Mouse (Mus musculus) heart, adult 9 months (tissue): Measurements from ENCODE around the gene Plekhm1.

ENCODE experiments used
- DNase-seq, 2 experiments: peaks; one replicate each; pipeline ENCODE4 v3.0.0; 2022; ENCODE audit warnings: low spot score in 2 of 2

The Plekhm1 gene

GRCm38 (mm10) chr11:103360661-103361081 is 51.8 kb downstream of the Plekhm1 start:
- DNase-seq, result no peak

DNA sequence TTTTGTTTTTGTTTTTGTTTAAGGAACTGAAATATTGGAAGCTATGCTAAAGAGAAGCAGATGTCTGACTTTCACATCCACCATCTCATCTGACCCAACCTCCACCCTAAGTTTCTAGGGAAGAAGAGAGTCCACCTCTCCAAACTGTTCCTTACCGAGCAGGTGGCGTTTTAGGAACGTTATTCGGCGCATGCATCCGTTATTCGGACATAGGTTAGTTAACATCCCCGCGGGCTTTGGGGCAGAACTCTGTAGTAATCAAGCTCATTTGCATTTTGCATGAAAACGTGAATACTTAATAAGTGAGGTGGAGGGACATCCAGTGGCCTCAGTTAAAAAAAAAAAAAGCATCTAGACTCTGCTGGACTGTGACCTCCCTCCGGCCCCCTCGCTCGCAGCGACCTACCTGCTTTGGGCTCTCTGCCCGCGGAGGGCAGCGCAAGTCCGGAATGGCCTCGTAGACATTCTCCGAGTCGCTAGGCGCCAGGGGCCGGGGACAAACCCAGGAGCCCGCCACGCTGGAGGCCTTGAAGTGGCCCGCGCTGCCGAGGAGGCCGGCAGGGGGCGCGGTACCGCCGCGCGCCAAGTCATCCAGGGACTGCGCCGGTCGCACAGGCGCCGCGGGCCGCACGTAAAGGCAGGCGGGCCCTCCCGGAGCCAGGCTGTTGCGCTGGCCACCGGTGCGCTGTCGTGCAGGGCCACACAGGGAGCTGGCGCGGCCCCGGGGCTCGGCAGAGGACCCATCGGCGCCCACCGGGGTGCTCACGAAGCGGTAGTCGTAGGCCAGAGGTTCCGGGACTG is 52.4 kb downstream of the Plekhm1 start:
- peak; percentile 79 to 85 for DNase-seq

GRCm38 (mm10) chr11:103359122-103359521 is 53.4 kb downstream of the Plekhm1 start:
- DNase-seq, result peak; percentile 59 to 67

DNA sequence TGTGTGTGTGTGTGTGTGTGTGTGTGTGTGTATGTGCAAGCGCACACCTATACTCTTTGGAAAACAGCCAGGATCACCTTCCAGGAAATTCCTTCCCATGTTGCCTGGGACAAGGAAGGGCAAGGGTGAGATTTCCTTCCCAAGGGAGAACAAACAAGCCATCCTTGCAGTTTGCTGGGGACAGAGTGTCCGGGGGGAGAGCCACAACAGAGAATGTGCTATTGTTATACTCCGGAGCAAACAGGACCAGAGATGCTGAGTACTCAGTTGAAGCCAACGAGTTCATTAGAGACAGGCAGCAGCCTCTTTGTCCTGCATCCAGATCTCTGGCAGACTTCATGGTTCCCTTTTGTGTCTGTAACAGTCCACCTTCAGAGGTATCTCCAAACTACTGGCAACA is 54.2 kb downstream of the Plekhm1 start:
- peak; percentile 41 to 67 for DNase-seq

DNA sequence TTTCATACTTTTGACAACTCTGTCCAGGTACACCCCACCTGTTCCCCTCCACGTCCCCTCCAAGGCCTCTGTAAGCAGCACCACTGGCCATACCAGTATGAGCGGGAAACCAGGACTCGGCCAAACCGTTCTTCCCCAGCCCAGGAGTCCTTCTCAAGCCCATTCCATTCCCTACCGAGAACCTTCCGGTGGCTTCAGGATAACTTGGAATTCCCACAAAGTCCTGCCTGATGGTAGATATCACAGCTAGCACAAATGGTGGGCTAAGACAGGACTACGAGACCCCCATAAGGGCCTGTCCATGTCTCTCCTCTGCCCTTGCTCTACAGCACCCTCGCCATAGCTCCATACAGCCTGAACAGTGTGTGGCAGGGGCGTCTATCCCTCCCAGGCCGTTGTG is 54.8 kb downstream of the Plekhm1 start:
- DNase-seq, result no peak

GRCm38 (mm10) chr11:103356938-103357670 is 55.4 kb downstream of the Plekhm1 start:
- DNase-seq, result no peak

- DNase-seq, result no peak
Observed at GRCm38 (mm10) chr11:103356032-103356571, 56.4 kb downstream of the Plekhm1 start.

DNA sequence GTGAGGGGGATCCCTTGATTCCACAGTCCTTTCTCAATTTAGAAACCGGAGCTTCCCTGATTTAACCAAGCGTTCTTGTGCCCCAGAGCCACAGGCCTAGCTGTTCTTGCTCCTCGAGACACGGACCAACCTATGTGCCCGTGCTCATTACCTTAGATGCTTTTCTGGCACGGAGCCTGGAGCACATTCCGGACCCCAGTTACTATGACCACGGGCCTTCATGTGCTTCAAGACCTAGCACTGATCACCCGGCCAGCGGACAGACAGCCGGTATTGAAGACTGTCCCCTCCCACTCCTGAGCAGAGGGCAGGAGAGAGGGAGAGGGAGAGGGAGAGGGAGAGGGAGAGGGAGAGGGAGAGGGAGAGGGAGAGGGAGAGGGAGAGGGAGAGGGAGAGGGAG is 57.2 kb downstream of the Plekhm1 start:
- DNase-seq, result no peak

GRCm38 (mm10) chr11:103354033-103354432 is 58.5 kb downstream of the Plekhm1 start:
- DNase-seq, result no peak

GRCm38 (mm10) chr11:103352239-103352814 is 60.2 kb downstream of the Plekhm1 start:
- DNase-seq, result no peak

- no peak for DNase-seq
Observed at GRCm38 (mm10) chr11:103350711-103351315, 61.7 kb downstream of the Plekhm1 start.

DNA sequence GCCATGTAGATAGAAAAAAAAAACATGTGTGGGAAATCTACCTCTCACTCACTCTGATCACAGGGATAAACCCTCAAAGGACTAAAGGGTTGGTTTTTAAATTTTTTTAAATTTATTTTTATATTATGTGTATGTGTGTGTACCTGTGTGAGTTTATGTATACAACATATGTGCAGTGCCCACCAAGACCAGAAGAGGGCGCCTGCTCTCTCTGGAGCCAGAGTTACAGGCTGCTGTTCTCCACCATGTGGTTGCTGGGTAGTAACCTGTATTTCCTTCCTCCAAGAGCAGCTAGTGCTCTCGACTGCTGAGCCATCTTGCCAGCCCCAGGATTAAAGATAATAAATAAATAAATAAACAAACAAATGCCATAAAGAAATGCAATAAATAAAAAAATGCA is 62.8 kb downstream of the Plekhm1 start:
- DNase-seq, result no peak

GRCm38 (mm10) chr11:103346657-103347056 is 65.8 kb downstream of the Plekhm1 start:
- peak; percentile 63 to 75 for DNase-seq

- no peak for DNase-seq
Observed at GRCm38 (mm10) chr11:103346236-103346635, 66.3 kb downstream of the Plekhm1 start.

DNA sequence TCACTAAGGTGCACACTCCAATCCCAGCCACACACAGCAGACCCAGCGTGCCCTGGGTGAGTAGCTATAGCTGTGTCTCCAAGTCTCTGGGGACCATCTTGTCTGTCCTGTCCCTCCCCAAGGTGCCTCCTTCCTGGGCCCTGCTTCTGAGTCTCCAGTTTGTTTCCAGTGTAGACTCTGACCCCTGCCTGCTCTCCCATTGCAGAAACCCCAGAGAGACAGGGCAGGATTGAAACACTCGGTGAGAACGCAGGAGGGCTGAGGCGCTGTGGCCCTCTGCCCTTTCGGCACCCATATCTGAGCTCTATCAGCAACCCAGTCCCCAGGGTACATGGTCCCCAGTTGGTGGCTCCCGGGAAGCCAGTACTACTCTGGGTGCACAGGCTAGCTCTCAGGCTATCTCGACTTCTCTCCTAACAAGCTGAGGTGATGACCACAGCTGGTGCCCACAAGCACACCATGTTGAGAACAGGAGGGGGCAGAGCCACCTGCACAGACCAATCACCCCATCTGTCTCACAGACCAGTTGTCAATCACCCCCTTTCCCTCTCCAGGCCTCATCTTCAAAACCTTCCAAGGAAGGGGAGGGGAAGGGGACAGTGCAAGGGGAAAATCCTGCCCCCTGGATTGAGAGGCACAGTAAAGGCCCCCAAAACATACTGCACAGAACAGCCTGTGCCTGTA is 66.9 kb downstream of the Plekhm1 start:
- no peak for DNase-seq

DNA sequence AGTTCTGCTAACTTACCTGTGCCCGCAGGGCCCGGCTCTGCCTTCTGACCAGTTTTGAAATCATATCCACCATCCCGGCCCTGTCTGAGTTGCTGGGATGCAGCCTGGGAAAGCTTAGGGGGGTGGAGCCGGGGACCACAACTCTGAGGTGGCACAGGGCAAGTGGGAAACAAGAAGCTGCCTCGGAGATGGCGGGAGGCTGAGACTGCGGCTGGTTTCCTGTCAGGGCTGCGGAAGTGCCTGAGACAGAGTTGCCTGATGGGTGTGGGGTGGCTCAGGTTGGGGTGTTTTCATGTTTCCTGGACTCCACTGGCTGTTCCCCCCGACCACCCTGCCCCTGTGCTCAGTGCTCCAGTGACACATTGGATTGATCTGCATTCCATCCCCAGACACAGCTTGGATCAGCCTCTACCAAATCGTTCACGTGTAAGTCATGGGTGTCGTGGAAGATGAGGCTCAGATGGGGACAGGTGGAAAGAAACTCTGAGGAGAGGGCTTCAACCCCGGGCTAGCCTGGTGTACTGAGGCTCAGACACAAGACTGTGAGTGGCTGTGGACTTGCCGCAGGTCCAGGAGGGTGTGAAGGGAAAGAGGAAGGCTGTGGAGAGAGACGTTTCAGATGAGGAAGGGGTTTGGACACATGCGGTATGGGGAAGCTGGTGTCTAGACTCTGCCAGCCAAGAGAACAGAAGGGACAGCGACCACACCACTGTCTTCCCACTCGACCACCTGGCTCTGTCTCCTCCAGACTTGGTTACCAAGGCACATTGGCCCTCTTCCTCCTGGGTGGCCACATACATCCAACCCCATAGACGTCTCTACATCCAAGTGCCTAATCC is 67.8 kb downstream of the Plekhm1 start:
- no peak for DNase-seq

DNA sequence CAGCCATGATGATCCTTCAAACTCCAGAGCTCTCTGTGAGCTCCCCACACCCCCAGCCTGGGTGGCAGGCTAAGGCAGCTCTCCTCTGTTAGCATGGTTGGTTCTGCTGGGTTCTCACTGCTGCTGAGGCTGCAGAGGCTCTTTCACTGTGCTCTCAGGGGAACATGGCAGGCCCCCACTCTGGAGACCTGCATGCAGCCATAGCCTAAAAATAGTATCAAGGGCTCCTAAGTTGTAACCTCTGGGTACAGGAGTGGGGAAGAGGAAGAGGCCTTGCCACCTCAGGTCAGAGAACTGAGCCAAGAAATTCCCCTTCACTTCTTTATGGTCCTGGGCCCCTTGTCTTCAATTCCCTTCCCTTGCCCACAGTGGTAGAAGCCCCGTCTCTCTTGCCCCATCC is 68.6 kb downstream of the Plekhm1 start:
- DNase-seq, result no peak

- DNase-seq, result no peak
Observed at GRCm38 (mm10) chr11:103343063-103343462, 69.4 kb downstream of the Plekhm1 start.

- no peak for DNase-seq
Observed at GRCm38 (mm10) chr11:103340677-103341076, 71.8 kb downstream of the Plekhm1 start.

DNA sequence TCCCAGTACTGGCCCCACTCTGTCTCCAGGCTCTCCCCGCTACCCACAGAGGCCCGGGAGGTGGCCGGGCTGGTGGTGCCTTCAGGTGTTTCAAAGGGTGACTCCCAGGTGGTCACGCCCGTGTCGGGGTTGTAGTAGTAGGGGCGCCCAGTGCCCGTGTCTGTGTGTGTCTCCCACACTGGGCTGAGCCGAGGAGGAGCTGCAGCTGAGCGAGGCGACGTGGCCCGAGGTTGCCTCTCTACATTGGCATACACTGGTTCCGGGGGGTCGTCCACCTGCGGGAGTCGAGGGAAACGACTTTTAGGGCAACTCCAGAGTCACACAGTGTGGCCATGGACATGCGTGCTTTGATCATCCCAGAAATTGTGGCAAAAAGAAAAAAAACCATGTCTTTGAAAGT is 72.4 kb downstream of the Plekhm1 start:
- no peak for DNase-seq
